Mouse (Mus musculus) embryo, embryonic 11 days (tissue): ENCODE measurements around the gene Plekha7.

Experiments
- DNase-seq: peaks from one replicate; pipeline ENCODE4 v3.0.0-alpha.2; 2015

Plekha7 gene

DNA sequence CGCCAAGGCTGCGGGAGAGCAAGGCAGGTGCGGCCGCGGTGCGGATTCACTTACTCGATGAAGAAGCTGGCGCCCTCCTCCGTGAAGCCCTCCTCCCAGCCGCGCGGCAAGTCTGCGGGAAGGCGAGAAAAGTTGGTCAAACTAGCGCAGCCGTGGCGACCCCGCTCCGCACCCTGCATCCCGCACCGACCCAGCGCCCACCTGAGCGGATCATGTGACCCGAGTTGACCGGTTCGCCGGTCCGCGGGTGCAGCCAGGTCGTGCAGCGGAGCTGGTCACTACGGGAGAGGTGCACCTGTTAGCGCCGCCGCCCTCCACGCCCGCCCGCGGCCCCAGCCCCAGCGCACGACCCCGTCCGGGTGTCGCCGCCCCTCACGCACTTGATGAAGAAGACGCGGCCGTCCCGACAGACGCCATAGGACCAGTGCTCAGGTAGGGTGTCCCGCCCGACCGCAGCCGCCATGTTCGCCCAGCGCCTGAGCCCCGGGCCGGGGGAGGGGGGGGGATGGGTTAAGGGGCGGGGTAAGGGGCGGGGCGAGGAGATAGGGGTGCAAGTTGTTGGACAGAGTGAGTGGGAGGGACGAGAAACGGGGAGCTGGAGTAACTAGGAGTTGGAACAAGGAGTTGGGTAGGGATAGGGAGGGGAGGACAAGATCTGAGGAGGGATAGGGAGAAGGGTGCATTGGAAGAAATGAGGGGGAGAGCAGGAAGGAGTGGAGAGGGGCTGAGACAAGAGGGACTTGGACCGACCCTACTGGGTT lies at the start of gene Plekha7:
TSS of gene Plekha7 (minus strand) at position 506 of the 761 bp plus-strand sequence.
- DNase-seq: peak; percentile 76

DNA sequence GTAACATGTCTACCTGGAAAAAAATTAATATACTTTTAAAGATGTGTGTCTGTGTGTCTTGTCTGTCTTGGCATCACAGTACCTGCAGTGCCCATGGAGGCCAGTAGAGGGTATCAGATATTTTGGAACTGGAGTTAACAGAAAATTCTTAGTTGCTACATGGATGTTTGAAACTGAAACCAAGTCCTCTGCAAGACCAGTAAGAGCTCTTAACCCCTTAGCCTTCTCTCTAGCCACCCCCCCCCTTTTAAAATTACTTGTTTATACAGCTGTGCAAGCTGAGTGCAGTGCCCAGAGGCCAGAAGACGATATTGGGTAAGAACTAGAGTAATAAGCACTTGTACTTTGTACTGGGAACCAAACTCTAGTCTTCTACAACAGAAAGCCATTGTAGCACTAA lies 28.1 kb upstream of the Plekha7 start:
- DNase-seq: peak; percentile 57

DNA sequence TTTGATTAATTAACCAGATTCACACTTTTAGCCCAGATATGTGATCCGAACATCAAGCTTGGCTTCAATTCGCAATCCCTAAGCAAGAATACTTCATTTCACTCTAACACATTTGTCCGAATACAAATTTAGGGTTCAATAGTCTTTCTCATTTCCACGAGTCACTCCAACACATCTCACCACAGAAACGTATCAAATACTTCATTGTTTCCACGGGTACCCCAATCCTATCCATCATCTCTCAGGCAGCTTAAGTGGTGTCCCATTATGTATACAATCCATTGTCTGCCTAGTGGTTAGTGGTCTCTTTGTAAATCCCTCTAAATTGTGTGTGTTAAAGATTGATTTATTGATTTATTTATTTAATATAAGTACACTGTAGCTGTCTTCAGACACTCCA lies 27.0 kb upstream of the Plekha7 start:
- no peak for DNase-seq

DNA sequence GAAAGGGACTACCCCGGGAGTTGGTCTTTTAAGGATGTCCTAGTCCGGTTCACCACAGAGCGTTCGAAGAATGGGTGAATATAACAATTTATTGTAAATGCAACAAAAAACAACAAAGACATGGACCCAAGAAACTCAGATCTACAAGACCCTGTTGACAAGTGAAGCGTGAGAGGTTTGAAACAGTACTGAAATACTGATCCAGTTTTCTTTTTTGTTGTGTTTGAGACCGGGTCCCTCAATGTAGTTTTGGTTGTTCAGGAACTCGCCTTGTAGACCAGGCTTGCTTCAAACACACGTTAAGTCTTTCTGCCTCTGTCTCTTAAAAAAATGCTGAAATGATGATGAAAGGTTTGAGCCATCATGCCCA lies 26.5 kb upstream of the Plekha7 start:
- DNase-seq: no peak

DNA sequence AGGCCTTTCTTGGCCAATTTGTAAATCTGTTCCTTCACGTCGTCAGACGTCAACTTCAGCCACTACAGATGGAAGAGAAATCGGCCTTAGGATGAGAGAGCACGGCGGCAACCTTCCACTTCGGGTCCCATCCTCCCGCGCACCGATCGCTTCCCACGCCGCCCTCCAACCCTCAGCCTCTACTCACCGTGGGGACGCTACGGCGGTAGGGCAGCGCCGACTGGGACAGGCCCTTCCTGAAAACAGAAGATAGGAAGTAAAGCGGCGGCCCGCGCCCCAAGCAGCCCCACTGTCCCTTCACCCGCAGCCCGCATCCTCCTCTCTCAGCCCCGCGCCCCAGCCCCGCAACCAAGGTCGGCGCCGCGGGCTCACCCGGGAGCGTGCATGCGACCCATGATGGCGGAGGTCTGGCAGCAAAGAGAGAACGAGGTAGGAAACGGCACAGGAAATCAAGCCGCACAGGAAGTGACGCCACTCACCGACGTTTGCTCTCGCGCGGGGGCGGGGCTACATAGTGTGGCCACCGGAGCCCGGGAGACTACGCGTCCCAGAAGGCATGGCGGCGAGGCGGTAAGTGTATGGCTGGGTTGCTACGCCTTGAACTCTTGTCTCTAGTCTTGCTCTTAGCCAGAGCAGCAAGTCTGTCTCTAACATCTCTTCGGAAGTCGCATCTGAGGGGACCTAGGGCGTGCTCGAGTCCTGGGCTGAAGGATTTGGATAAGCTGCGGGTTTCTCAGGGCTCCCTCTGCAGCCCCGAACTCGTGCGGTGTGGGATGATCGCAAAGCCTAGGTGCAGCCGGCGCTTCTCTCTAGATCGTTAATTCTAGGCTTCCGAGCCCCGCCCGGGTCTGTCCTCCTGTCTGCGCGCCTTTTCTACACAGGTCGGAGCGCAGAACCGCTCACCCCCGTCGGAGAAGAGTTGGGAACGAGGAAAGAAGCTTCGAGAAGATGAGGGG lies 25.8 kb upstream of the Plekha7 start, which contains the start of gene Rps13:
TSS of gene Rps13 (minus strand) at position 483 of the 956 bp plus-strand sequence.
- peak; percentile 100 for DNase-seq

DNA sequence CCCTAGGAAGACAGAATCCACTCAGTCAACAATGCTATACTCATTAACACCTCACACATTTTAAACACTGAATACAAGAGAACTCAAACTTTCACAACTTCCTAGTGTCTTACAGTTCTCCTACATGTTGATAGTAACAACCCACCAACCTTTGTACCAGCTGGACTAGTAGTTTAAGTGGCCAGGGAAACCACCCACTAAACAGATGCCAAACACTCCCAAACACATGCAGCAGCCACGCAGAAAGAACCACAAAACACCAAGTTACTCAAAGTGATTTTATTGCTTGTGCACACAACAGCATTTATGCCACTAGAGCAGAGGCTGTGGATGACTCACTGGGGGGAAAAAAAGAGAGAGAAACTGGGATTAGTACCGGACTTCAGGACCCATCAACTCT lies 23.1 kb upstream of the Plekha7 start:
- DNase-seq: no peak

DNA sequence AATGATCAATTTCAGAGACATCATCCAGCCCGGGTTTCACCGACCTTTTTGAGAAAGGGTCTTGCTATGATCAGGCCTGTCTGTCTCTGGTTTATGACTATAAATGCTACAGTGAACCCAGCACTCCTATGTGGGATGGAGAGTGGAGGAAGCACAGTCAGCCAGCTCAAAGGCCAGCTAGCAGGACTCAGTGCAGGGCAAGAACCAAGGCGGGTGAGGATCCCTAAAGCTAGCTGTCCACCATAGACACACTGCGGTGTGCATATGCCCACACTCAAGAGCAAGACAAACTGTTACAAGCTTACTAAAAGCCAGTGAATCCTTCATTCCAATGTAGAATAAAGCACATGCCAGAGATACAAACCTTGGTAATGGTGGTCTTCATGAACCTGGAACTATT lies 21.7 kb upstream of the Plekha7 start:
- no peak for DNase-seq

DNA sequence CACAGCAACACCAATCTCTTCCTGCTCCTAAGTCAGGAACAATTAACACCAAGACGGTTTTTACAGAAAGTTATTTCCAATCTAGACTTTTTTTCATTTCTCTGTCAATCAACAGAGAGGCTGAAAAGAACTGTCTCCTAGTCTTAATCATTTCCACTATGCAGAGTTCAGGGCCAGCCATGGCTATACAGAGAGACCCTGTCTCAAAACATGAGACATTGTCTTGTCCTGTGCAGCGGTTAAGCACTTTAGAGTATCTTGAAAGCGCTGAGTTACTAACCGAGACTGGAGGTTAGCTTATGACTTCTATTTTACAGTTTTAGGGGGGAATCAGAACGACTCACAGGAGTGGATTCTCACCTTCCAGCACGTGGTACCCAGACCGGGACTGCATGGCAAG lies 20.6 kb upstream of the Plekha7 start:
- no peak for DNase-seq

DNA sequence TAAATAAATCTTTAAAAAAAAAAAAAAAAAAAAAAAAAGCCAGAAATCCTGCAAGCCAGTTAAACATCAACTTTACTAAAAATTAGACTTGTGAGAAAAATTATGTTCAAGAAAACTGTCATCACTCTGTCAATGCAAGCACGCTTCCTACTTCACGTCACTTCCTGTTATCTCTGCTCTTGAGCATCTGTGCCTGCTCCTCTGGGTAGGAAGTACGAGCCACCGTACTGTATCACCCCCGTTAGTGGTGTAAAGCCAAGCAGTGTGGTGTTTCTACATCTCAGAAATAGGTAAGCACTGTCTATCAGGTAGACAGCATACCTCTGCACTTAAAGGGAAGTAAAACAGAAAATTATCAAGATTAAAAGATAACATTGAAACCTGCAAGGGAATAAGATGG lies 19.7 kb upstream of the Plekha7 start:
- no peak for DNase-seq

DNA sequence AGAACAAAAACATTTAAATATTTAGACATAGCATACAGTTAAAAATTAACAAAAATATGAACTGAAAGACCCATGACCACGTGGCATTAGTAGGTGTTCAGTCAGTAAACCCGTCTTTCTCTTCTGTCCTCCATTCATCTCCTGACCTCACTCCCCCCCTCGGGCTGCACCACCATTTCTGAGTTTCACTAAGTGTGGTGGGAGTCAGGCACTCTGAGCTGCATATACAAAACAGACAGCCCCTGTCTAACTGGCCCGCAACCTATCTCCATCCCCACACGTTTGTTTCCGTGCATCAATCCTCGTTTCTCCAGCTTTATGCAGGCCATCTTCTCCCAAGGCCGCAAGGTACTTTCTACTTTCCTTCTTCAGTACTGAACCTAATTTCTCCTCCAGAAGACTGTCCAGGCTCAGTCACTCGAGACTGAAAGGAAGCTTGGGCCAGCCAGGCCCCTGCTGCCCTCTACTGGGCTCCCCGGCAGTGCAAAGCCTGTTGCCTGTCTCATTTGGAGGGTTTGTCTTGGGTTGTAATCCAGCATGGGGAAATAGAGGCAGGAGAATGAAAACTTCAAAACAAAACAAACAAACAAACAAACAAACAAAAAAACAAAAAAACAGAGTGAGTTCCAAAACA lies 15.3 kb upstream of the Plekha7 start:
- peak; percentile 85 for DNase-seq

DNA sequence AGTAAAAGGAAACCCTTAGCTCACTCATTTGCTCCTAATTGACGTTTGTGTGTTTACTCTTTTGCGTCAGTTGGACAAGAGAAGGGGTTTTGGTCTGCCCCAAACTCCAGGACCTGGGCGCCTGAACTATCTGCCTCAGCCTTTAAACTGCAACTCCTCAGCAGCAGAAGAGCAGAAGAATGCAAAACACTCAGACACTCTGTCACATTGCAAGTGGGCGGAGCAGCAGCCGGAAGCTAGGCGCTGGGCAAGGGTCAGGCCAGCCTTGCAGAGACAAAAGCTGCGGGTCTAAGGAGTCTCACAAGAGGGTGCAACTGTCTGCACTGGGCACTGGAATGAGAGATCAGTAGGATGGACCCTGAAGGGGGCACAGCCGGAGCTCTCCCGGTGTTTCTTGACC lies 1.3 kb upstream of the Plekha7 start:
- peak; percentile 71 for DNase-seq

DNA sequence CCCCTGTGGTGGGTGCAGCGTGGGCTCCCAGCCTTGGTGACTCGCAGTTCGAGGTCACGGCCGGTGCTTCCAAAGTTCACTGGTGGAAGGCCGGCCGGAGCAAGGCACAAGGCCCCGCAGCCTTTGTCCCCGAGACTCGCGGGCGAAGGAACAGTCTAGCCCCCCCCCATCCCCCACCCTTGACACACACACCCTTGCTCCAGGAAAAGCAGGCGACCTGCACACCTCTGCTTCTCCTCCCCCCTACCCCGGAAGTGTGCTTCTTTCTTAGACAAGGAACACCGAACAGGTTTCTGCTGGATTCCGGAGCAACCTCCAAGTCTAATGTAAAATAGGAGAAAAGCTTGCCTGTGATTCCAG lies 436 bp upstream of the Plekha7 start:
- peak; percentile 61 for DNase-seq

DNA sequence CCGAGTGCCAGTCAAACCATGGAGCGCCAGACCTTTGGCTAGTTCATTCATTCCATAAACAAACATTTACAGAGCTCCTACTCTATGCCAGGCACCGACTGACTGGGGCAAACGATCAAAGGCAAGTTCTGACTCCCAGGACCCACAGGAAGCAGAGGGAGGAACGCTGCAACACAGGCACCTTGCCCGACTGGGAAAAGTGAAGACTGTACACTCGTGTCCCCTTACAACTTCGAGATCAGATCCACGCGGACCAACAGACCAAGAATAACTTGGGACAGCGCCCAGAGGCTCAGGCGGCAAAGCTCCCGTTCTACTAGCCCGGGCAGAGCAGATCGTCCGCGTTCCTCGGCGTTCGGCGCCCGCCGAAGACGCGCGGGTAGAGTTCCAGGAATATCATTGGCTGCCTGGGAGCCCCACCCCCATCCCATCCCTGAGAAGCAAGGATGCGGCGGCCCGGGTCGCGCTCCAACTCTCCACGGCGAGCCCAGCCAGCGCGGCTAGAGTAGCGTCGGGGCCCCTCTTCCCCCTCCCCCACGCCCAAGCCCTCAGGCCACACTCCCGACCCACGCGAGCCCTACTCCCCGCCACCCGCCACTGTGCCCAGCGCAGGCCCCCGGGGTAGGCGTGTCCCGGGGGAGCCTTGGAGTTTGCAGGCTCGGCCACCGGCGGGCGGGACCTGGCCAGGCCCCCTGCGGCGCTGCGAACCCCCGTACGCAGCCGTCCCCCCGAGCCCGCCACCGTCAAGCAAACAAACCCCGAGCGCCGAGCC lies 891 bp downstream of the Plekha7 start:
- peak; percentile 90 for DNase-seq

DNA sequence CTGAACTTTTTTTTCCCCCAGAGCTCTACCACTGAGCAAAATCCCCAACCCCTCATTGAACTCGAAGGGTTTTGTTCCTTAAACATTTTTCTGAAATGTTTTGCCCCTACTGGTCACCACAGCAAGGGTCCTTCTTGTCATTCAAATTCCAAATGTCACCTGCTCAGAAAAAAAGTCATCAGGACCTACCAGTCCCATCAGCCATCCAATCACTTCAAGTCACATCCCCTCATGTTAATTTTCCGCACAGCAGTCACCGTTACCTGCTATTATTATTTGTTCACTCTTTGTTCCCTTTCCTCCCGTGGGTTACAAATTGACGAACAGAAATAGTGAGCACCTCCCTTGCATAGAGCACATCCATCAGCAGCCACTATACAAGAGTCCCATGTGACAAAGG lies 1.6 kb downstream of the Plekha7 start:
- no peak for DNase-seq

DNA sequence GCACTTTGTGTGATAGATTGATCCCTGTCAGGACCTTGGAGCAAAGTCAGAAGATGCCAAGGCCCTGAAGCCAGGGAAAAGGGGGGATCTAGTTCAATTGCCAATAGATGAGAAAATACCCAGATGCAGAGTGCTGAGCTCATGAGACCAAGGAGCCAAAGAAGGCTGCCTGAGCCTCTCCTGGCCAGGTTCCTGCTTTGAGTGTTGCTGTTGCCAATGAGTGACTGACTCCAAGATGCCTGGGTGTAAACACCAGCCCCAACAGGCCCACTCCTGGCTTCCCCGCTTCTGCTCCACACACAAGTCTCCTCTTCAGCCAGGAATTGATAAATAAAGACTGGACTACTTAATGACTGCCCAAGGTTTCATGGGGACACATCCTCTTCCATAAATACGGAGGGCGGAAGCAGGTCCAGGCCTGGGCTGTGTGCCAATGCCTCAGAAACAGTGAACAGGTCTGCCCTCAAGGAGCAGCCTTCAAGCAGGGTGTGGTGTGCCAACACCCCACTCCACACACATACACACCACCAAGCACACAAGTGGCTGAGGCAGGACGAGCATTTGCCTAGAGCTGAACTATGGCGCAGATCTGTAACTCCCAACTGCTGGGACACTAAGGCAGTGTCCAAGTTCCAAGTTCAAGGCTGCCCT lies 6.4 kb downstream of the Plekha7 start:
- no peak for DNase-seq

DNA sequence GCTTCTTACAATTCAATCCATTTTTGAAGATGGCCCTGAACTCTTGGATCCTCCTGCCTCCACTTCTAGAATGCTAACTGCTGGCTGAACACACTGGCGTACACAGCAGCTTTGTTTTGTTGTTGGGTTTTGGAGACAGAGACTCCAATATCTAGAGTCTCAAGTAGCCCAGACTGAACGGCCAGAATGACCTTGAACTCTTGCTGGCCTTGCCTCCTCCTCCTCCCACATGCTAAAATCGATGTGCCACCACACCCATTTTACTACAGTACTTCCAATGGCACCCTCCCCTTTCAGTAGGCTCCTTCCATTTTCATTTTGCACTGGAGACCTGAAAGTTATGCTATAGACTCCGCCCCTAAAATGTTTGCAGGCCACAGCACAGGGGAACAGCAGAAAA lies 7.0 kb downstream of the Plekha7 start:
- no peak for DNase-seq

DNA sequence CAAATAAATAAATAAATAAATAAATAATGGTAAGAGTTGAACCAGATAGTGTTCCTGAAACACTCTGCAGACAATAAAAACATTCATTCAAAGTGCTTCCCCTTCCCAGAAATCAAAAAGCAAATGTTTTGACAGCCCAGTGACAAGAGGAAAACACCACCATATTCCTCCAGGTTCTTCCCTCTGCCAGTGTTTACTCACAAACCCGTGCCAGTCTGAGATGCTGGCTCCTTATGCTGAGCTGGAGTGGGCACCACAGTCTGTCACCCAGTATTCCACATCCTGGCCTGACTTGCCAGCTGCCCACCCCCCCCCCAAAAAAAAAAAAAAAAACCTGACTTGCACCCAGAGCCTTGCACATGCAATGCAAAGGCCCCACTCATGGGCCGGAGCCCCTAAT lies 9.3 kb downstream of the Plekha7 start:
- no peak for DNase-seq

DNA sequence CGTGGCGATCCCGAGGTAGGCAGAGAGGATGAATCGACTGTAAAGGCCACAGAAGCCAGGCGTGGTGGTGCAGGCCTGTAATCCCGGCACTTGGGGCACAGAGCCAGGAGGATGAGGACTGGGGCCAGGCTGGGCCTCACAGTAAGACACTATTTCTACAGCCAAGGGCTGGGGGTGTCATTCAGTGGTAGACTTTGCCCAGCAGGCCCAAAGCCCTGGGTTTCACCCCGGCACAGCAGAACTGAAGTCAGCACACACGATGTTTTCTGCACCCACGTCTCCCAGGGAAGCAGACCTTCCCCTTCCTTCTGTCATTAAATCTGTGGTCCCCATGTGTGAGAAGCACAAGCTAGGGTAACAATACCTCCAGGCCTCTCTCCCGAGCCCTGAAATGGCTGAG lies 9.8 kb downstream of the Plekha7 start:
- DNase-seq: no peak

DNA sequence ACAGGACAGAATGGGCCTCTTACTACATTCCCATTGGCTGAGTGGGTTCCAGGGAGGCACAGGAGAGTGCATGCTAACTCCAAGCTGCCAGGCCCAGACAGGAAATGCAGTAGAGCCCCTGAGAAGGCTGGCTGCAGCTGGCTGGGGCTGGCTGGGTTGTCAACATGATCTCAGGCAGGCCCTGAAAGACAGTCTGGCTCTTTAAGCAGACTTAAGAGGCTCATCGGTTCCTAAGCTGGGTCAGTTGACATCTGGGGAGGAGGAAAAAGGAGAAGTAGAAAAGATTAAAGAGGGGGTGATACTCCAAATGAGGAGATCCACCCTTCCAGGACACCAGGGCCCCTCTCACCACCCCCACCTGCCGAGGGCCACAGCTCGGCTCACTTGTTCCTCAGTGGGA lies 13.2 kb downstream of the Plekha7 start:
- no peak for DNase-seq

DNA sequence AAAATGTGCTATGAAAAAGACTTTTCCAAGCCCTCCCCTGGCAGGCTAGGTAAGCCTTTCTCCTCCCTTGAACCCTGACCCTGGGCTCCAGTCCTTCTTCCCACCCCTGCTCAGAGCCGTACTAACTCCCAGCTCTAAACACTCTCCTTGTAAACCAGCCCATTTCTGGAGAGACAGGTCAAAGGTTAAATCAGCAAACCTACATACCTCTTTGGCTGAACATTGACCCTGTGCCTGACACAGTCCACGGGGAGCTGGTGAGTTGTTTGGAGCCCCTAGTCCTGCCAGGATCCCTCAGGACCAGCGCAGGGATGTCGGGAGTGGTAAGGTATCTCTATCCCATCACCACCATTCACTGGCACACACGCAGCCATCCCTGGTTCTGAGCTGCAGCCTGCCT lies 15.8 kb downstream of the Plekha7 start:
- no peak for DNase-seq

DNA sequence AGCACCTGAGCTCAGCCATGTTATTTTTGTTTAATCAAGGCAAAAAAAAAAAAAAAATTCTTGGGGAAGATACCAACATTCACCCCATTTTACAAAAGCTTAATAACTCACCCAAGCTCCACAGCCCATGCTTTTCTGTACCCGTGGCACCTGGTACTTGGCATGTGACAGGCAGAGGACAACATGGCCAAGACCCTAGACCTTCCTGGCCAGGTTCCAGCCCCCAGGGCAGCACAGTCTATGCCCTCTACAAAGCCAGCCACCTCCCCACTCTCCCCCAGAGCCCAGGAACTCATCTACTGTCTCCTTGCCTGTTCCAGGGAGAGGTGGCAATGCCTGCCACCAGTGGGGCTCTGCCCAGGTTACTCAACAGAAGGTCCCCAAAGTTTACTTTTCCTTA lies 17.6 kb downstream of the Plekha7 start:
- no peak for DNase-seq

DNA sequence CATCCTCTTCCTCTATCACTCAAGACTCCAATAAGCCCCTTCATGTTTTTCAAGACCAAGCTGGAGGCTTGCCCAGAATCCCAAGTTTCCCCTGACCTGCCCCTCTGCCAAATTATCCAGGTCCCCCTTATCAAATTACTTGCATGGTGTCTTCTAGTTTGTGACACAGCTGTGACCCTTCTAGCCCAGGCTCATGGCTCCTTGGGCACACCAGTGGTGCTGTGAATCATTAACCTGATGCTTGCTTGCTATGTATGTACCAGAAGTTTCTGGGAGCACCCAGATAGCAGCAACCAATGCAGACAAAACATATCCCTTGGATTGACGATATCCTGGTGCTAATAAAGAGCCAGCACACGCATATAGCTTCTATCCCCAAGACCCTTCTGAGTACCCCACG lies 19.2 kb downstream of the Plekha7 start:
- no peak for DNase-seq
